Mouse (Mus musculus) heart, postnatal 0 days (tissue): ENCODE data around the gene Car12. TPM values are rescaled to one million over a fixed set of nuclear protein-coding genes. Genes with fewer than 3 reads are reported as not detected.

ENCODE experiments used
- ATAC-seq: fragments of 200-750 bp; cut with Nextera tagmentation; 2 replicates; pipeline ENCODE4 v1.8.0; 2017; ENCODE audit warnings: low read depth, moderate number of reproducible peaks, moderate library complexity; ENCODE audit not compliant: insufficient read depth
- DNase-seq: peaks from one replicate; pipeline ENCODE4 v3.0.0-alpha.2; 2016; ENCODE audit warnings: low spot score
- H3K27ac ChIP-seq: fragments of 300-500 bp; sonication (generic); 2 replicates; pipeline ENCODE4 v1.5.1; 2014; ENCODE audit warnings: low read depth, mild to moderate bottlenecking
- H3K27me3 ChIP-seq: fragments of 300-500 bp; sonication (generic); 2 replicates; pipeline ENCODE4 v1.6.1; 2014; ENCODE audit warnings: low read length, mixed read lengths; ENCODE audit not compliant: control insufficient read depth, insufficient read depth
- H3K36me3 ChIP-seq: fragments of 300-500 bp; sonication (generic); replicated peaks from 2 replicates; pipeline ENCODE4 v1.6.1; 2014; ENCODE audit warnings: low read length, mixed read lengths; ENCODE audit not compliant: control insufficient read depth, insufficient read depth
- H3K4me1 ChIP-seq: fragments of 300-500 bp; sonication (generic); 2 replicates; pipeline ENCODE4 v1.6.1; 2014; ENCODE audit warnings: antibody characterized with exemption; ENCODE audit not compliant: control insufficient read depth, insufficient read depth
- H3K4me2 ChIP-seq: fragments of 300-500 bp; sonication (generic); 2 replicates; pipeline ENCODE4 v1.6.1; 2014; ENCODE audit warnings: low read depth, mild to moderate bottlenecking, low read length, moderate library complexity
- H3K4me3 ChIP-seq: fragments of 300-500 bp; sonication (generic); 2 replicates; pipeline ENCODE4 v1.5.1; 2014; ENCODE audit warnings: low read depth, low read length
- H3K9ac ChIP-seq: fragments of 300-500 bp; sonication (generic); replicated peaks from 2 replicates; pipeline ENCODE4 v1.6.1; 2014; ENCODE audit warnings: low read depth, low read length, mixed read lengths
- H3K9me3 ChIP-seq: fragments of 300-500 bp; sonication (generic); replicated peaks from 2 replicates; pipeline ENCODE4 v1.6.1; 2016; ENCODE audit warnings: low read length; ENCODE audit not compliant: control insufficient read depth
- CTCF ChIP-seq: IDR thresholded peaks from 2 replicates; pipeline ENCODE4 v1.5.1; 2016; ENCODE audit warnings: antibody characterized with exemption, control low read depth, low read depth
- EP300 ChIP-seq: IDR thresholded peaks from 2 replicates; pipeline ENCODE4 v1.6.1; 2016; ENCODE audit warnings: antibody characterized with exemption, low read depth
- WGBS: fragments of 180-500 bp; shearing (Covaris S2); extraction: QIAGEN DNeasy Blood & Tissue Kit; methylation state at CpG from one replicate; pipeline ENCODE4 v1.1.7; 2014; 5-methylcytosine and 5-hydroxymethylcytosine counted together
- polyA plus RNA-seq: library from polyadenylated mRNA; unstranded; fragments of >200 nt; fragmentation: Nextera tagmentation; extraction: Ambion mirVana; gene quantifications from 2 replicates; pipeline ENCODE4 v1.2.1, GENCODE M21; 2015
- total RNA-seq: library from RNA; depleted of rRNA; stranded (reverse); fragments of >200 nt; gene quantifications from 2 replicates; pipeline ENCODE4 v1.2.3, GENCODE M21; 2014; ENCODE audit warnings: low replicate concordance

Gene Car12
- total and polyA plus RNA-seq, 2 experiments from 2014 or later, result 0.20 to 0.27 TPM

DNA sequence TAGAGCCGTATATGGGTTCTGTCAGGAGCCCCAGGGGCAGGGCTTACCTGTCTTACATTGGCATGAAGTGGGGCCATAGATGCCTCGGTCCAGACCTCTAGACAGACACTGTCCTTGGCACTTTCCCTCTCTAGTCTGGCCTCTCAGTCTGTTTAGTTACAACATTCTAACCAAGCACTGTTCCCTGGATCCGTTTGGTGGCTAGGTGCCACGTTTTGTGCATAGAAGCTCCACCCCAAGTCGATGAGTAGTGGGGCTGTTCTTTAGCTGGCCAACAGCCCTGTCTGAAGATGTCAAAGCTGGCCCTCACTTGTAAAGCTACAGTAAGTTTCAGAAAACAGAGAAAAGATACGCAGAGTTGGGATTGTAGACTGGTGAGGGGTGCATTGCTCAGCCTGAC, 2.9 kb upstream of the Car12 start:
- no peak overlapping the region for H3K27ac ChIP-seq
- H3K4me3 ChIP-seq, result no peak overlapping the region

DNA sequence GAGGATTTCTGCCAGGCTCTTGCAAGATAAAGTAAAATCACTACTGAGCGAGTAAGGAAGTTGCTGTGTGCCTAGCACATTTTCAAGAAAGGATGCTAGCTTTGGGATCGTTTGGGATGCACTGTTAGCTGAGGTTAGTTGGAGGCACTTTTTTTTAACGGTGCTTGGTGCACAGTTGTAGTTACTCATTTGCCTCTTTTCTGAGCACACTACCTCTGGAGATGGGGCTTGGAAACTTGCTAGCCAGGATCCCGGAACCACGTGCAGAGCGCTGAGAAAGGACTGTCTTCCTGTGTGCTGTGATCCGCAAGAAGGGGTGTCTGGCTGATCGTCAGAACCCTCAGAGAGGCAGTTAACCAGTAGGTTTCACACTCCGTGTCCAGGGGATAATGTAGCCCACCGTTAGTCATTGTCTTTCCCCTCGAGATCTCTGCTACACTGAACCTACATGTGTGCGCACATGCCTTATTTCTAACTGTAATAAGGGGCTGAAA, 583 bp downstream of the Car12 start:
- Histone ChIP-seq H3K9me3 (no peaks in the 10 kb centered on the region), H3K27ac (no peak overlapping the region), H3K9ac (no peak overlapping the region; the same call in 1 of the 2 replicates), H3K27me3 (peaks cover 27% of the 10 kb centered on the region), H3K4me2 (peak overlapping the region; percentile 72), H3K4me1 (peaks cover 14% of the 10 kb centered on the region), H3K4me3 (peak overlapping the region; percentile 43), H3K36me3 (no peaks in the 10 kb centered on the region)
- 18% methylated on average over 12 of the region's 12 CpGs for WGBS
- no peak for TF ChIP-seq EP300
- no peak for TF ChIP-seq CTCF
- no peak for ATAC-seq
- DNase-seq, result no peak

More for the DNA sequence above, 2.9 kb upstream of the Car12 start:
- DNase-seq (no peak), ATAC-seq (no peak)
- TF ChIP-seq CTCF (no peak), EP300 (no peak)
- H3K9ac ChIP-seq, result no peak overlapping the region
- H3K4me2 ChIP-seq, result no peak overlapping the region
- H3K9me3 ChIP-seq, result no peaks in the 10 kb centered on the region
- peaks cover 24% of the 10 kb centered on the region for H3K27me3 ChIP-seq
- WGBS, result 54% methylated on average over 6 of the region's 6 CpGs
- peaks cover 20% of the 10 kb centered on the region for H3K4me1 ChIP-seq
- no peaks in the 10 kb centered on the region for H3K36me3 ChIP-seq

DNA sequence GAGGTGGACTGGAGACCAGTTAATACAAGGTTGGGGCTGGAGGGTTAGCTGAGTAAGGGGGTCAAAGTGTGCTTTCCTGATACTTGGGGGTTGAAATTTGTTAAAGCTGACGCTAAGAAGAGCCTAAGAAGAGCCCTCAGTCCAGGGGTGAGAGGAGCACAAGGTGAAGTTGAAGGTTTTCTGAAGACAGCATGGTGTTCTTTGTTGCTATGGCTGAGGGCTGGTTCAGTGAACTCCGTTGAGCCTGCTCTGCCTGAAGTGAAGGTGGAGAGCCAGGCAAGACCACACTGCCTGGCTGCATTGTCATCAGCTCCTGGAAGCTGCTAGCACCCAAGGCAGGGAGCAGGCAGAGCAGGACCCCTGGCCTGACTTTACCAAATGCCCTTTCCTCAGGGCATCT, 1.9 kb downstream of the Car12 start:
- ATAC-seq (no peak), DNase-seq (no peak)
- no peak overlapping the region for H3K4me3 ChIP-seq
- H3K9me3 ChIP-seq, result no peaks in the 10 kb centered on the region
- H3K27ac ChIP-seq, result no peak overlapping the region
- no peak overlapping the region for H3K4me2 ChIP-seq
- H3K4me1 ChIP-seq, result peaks cover 13% of the 10 kb centered on the region
- TF ChIP-seq CTCF, result no peak
- no peak for TF ChIP-seq EP300
- no peaks in the 10 kb centered on the region for H3K36me3 ChIP-seq
- WGBS, result 70% methylated on average over 2 of the region's 2 CpGs
- H3K9ac ChIP-seq, result no peak overlapping the region
- peaks cover 27% of the 10 kb centered on the region for H3K27me3 ChIP-seq

DNA sequence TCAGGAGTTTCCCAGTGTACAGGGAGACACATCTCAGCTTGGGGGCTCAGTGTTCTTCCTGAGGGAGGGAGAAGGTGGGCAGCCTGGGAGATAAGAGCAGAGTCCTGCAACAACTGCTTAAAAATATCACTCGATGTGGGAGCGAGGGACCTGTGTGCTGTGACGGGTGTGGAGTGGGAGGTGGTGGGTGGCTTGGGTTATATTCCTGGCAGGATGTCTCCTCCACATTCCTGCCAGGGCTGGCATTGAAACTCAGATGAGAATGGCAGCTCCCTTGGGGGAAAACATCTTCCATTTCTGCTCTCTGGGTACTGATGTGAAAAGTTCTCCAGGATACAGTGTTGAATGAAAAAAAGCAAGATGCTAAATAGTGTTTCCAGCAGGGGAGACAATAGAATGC, 3.0 kb downstream of the Car12 start:
- WGBS, result 35% methylated on average over 3 of the region's 3 CpGs
- H3K27me3 ChIP-seq, result peaks cover 26% of the 10 kb centered on the region
- no peak for ATAC-seq

DNA sequence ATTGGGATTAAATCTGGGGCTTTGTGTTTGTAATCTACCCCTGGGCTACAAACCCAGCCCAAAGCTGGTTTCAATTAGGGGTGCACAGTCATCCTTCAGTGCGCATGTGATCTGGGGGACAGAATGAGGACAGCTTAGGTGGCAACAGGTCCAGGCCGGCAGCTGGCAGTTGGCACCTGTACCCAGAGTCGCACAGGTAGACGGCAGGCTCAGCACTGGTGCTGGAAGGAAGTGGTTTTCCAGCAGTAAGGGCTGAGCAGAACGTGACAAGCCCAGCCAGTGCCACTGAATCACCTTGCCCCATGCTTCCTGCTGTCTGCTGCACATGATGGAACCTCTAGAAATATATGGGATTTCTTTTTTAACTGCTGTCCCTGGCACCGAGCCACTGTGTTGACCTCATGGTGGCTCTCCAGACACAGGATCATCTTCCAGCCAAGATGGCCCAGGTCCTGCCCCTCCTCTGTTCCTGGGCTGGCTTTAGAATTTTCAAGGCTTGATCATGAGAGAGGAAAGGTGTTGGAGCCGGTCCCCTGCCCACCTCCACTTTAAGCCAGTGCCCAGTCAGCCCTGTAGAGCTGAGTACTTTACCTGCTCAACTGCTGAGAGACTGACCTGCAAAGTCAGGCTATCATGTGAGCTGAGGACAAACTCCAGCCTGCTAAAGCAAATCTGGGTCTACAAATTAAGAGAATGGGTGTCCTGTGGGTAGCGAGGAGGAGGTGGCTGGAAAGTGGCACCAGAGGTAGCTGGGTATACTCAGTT, 7.4 kb downstream of the Car12 start:
- ATAC-seq, result no peak
- H3K9ac ChIP-seq, result no peak overlapping the region
- no peaks in the 10 kb centered on the region for H3K4me1 ChIP-seq
- no peaks in the 10 kb centered on the region for H3K36me3 ChIP-seq
- TF ChIP-seq CTCF, result no peak
- TF ChIP-seq EP300, result no peak
- no peak for DNase-seq
- no peak overlapping the region for H3K27ac ChIP-seq
- no peak overlapping the region for H3K4me3 ChIP-seq
- WGBS, result 80% methylated on average over 8 of the region's 8 CpGs
- peaks cover under 1% of the 10 kb centered on the region; the same call in 1 of the 2 replicates for H3K27me3 ChIP-seq
- no peak overlapping the region for H3K4me2 ChIP-seq
- H3K9me3 ChIP-seq, result no peaks in the 10 kb centered on the region

More for the DNA sequence above, 3.0 kb downstream of the Car12 start:
- no peak overlapping the region for H3K4me3 ChIP-seq
- H3K9ac ChIP-seq, result no peak overlapping the region
- no peak overlapping the region for H3K4me2 ChIP-seq
- no peak for DNase-seq
- no peaks in the 10 kb centered on the region for H3K9me3 ChIP-seq
- H3K4me1 ChIP-seq, result peaks cover 13% of the 10 kb centered on the region
- no peak overlapping the region for H3K27ac ChIP-seq
- TF ChIP-seq CTCF, result no peak
- TF ChIP-seq EP300, result no peak
- H3K36me3 ChIP-seq, result no peaks in the 10 kb centered on the region
